Mouse (Mus musculus) lung, postnatal 0 days (tissue): ENCODE results near the gene Ano4. TPM values are rescaled to one million over a fixed set of nuclear protein-coding genes. Genes with fewer than 3 reads are reported as not detected.

Experiments used
- ATAC-seq: fragments of 200-750 bp; cut with Nextera tagmentation; 2 replicates; pipeline ENCODE4 v1.8.0; 2017; ENCODE audit warnings: moderate library complexity
- DNase-seq: peaks from one replicate; pipeline ENCODE4 v3.0.0-alpha.2; 2016; ENCODE audit warnings: low spot score
- H3K27ac ChIP-seq: fragments of 300-500 bp; sonication (generic); 2 replicates; pipeline ENCODE4 v1.5.1; 2014; ENCODE audit warnings: antibody characterized with exemption, mild to moderate bottlenecking, low read length, mixed read lengths
- H3K27me3 ChIP-seq: fragments of 300-500 bp; sonication (generic); replicated peaks from 2 replicates; pipeline ENCODE4 v1.6.1; 2014; ENCODE audit warnings: low read length, mixed read lengths; ENCODE audit not compliant: insufficient read depth
- H3K36me3 ChIP-seq: fragments of 300-500 bp; sonication (generic); 2 replicates; pipeline ENCODE4 v1.6.1; 2014; ENCODE audit warnings: low read length, mixed read lengths; ENCODE audit not compliant: insufficient read depth
- H3K4me1 ChIP-seq: fragments of 300-500 bp; sonication (generic); 2 replicates; pipeline ENCODE4 v1.6.1; 2014; ENCODE audit warnings: antibody characterized with exemption, low read depth, low read length, mixed read lengths; ENCODE audit not compliant: insufficient read depth
- H3K4me2 ChIP-seq: fragments of 300-500 bp; sonication (generic); replicated peaks from 2 replicates; pipeline ENCODE4 v1.6.1; 2014; ENCODE audit warnings: low read depth, mild to moderate bottlenecking, low read length, moderate library complexity, mixed read lengths
- H3K4me3 ChIP-seq: fragments of 300-500 bp; sonication (generic); 2 replicates; pipeline ENCODE4 v1.5.1; 2014; ENCODE audit warnings: low read depth, low read length
- H3K9ac ChIP-seq: fragments of 300-500 bp; sonication (generic); replicated peaks from 2 replicates; pipeline ENCODE4 v1.6.1; 2014; ENCODE audit warnings: low read depth, mild to moderate bottlenecking
- H3K9me3 ChIP-seq: fragments of 300-500 bp; sonication (generic); 2 replicates; pipeline ENCODE4 v1.6.1; 2016; ENCODE audit warnings: low read length, mixed read lengths
- CTCF ChIP-seq: IDR thresholded peaks from 2 replicates; pipeline ENCODE4 v1.5.1; 2016; ENCODE audit warnings: antibody characterized with exemption, mild to moderate bottlenecking
- EP300 ChIP-seq: IDR thresholded peaks from 2 replicates; pipeline ENCODE4 v1.6.1; 2016; ENCODE audit warnings: antibody characterized with exemption, mild to moderate bottlenecking, control low read depth
- WGBS: fragments of 180-500 bp; shearing (Covaris S2); extraction: QIAGEN DNeasy Blood & Tissue Kit; methylation state at CpG from one replicate; pipeline ENCODE4 v1.1.7; 2014; 5-methylcytosine and 5-hydroxymethylcytosine counted together
- polyA plus RNA-seq: library from polyadenylated mRNA; unstranded; fragments of >200 nt; fragmentation: Nextera tagmentation; extraction: Ambion mirVana; gene quantifications from 2 replicates; pipeline ENCODE4 v1.2.1, GENCODE M21; 2015

Gene Ano4
- polyA plus RNA-seq, 1 experiment from 2014 or later, result 0.11 TPM

- Histone ChIP-seq H3K9me3 (no peaks in the 10 kb centered on the region), H3K4me1 (no peaks in the 10 kb centered on the region), H3K27ac (no peak overlapping the region), H3K9ac (no peak overlapping the region), H3K4me2 (no peak overlapping the region), H3K36me3 (no peaks in the 10 kb centered on the region), H3K4me3 (no peak overlapping the region), H3K27me3 (no peaks in the 10 kb centered on the region)
- TF ChIP-seq EP300 (no peak), CTCF (no peak)
- ATAC-seq (no peak), DNase-seq (no peak)
- WGBS, result 58% methylated on average over 2 of the region's 2 CpGs
Measured at GRCm38 (mm10) chr10:89300346-89300745, 44.2 kb downstream of the Ano4 start.

- Histone ChIP-seq H3K9me3 (no peaks in the 10 kb centered on the region), H3K27me3 (no peaks in the 10 kb centered on the region), H3K4me2 (no peak overlapping the region), H3K36me3 (no peaks in the 10 kb centered on the region), H3K4me1 (no peaks in the 10 kb centered on the region), H3K4me3 (no peak overlapping the region), H3K27ac (no peak overlapping the region), H3K9ac (no peak overlapping the region)
- WGBS, result 39% methylated on average over 3 of the region's 3 CpGs
- ATAC-seq (no peak), DNase-seq (no peak)
- no peak for TF ChIP-seq CTCF
- TF ChIP-seq EP300, result no peak
Measured at GRCm38 (mm10) chr10:89292784-89293183, 51.8 kb downstream of the Ano4 start.

- ATAC-seq (no peak), DNase-seq (no peak)
- no peaks in the 10 kb centered on the region for H3K27me3 ChIP-seq
- no peak for TF ChIP-seq EP300
- TF ChIP-seq CTCF, result no peak
- no peaks in the 10 kb centered on the region for H3K36me3 ChIP-seq
- 53% methylated on average over 6 of the region's 6 CpGs for WGBS
- no peak overlapping the region for H3K27ac ChIP-seq
- H3K4me2 ChIP-seq, result no peak overlapping the region
- H3K4me3 ChIP-seq, result no peak overlapping the region
- H3K9ac ChIP-seq, result no peak overlapping the region
- H3K4me1 ChIP-seq, result no peaks in the 10 kb centered on the region
- no peaks in the 10 kb centered on the region for H3K9me3 ChIP-seq
Measured at GRCm38 (mm10) chr10:89290698-89291097, 53.9 kb downstream of the Ano4 start.

GRCm38 (mm10) chr10:89289290-89289689 is 55.3 kb downstream of the Ano4 start:
- Histone ChIP-seq H3K36me3 (no peaks in the 10 kb centered on the region), H3K27me3 (no peaks in the 10 kb centered on the region), H3K4me1 (no peaks in the 10 kb centered on the region), H3K27ac (no peak overlapping the region), H3K4me3 (no peak overlapping the region), H3K4me2 (no peak overlapping the region), H3K9ac (no peak overlapping the region), H3K9me3 (no peaks in the 10 kb centered on the region)
- no peak for ATAC-seq
- TF ChIP-seq EP300, result no peak
- DNase-seq, result no peak
- 79% methylated on average over 4 of the region's 4 CpGs for WGBS

GRCm38 (mm10) chr10:89280402-89280801 is 64.2 kb downstream of the Ano4 start:
- TF ChIP-seq CTCF (no peak), EP300 (no peak)
- DNase-seq (no peak), ATAC-seq (no peak)
- H3K9me3 ChIP-seq, result no peaks in the 10 kb centered on the region
- no peaks in the 10 kb centered on the region for H3K4me1 ChIP-seq
- no peak overlapping the region for H3K4me2 ChIP-seq
- no peaks in the 10 kb centered on the region for H3K36me3 ChIP-seq
- no peak overlapping the region for H3K9ac ChIP-seq
- H3K27me3 ChIP-seq, result no peaks in the 10 kb centered on the region
- 58% methylated on average over 5 of the region's 5 CpGs for WGBS
- H3K4me3 ChIP-seq, result no peak overlapping the region
- H3K27ac ChIP-seq, result no peak overlapping the region

- TF ChIP-seq CTCF, result no peak
- no peak for TF ChIP-seq EP300
- Histone ChIP-seq H3K4me2 (no peak overlapping the region), H3K9me3 (no peaks in the 10 kb centered on the region), H3K4me3 (no peak overlapping the region), H3K36me3 (no peaks in the 10 kb centered on the region), H3K27ac (no peak overlapping the region), H3K4me1 (no peaks in the 10 kb centered on the region), H3K27me3 (no peaks in the 10 kb centered on the region), H3K9ac (no peak overlapping the region)
- DNase-seq (no peak), ATAC-seq (no peak)
- WGBS, result 89% methylated on average over 3 of the region's 3 CpGs
Measured at GRCm38 (mm10) chr10:89273001-89273680, 71.4 kb downstream of the Ano4 start.

- no peaks in the 10 kb centered on the region for H3K9me3 ChIP-seq
- DNase-seq, result no peak
- H3K9ac ChIP-seq, result no peak overlapping the region
- H3K36me3 ChIP-seq, result no peaks in the 10 kb centered on the region
- H3K27ac ChIP-seq, result no peak overlapping the region
- no peak overlapping the region for H3K4me2 ChIP-seq
- H3K4me3 ChIP-seq, result no peak overlapping the region
- 64% methylated on average over 3 of the region's 3 CpGs for WGBS
- no peaks in the 10 kb centered on the region for H3K4me1 ChIP-seq
- ATAC-seq, result no peak
- TF ChIP-seq CTCF, result no peak
- no peak for TF ChIP-seq EP300
- no peaks in the 10 kb centered on the region for H3K27me3 ChIP-seq
Measured at GRCm38 (mm10) chr10:89267312-89267711, 77.2 kb downstream of the Ano4 start.
